Mouse (Mus musculus) G1E (cell line): ENCODE measurements around the gene Gm11084. TPM values are rescaled to one million over a fixed set of nuclear protein-coding genes. Genes with fewer than 3 reads are reported as not detected.

ENCODE experiments used
- ATAC-seq: 2 replicates; pipeline ENCODE4 v1.8.0; 2016; ENCODE audit warnings: mild to moderate bottlenecking; ENCODE audit not compliant: insufficient number of reproducible peaks, poor library complexity, low FRiP score, severe bottlenecking; ENCODE audit errors: extremely low read depth
- DNase-seq: peaks from one replicate; pipeline ENCODE4 v3.0.0; 2012; ENCODE audit warnings: low spot score
- H3K27me3 ChIP-seq: 2 replicates; pipeline ENCODE4 v1.6.1; 2012; ENCODE audit warnings: mild to moderate bottlenecking, low read length, inconsistent platforms; ENCODE audit not compliant: insufficient read depth
- H3K36me3 ChIP-seq: replicated peaks from 2 replicates; pipeline ENCODE3; 2012; ENCODE audit warnings: mild to moderate bottlenecking, inconsistent platforms
- H3K4me1 ChIP-seq: 2 replicates; pipeline ENCODE4 v1.6.1; 2012; ENCODE audit warnings: low read depth, low read length, inconsistent platforms, mixed read lengths; ENCODE audit not compliant: insufficient read depth
- H3K4me3 ChIP-seq: 2 replicates; pipeline ENCODE4 v1.5.1; 2012; ENCODE audit warnings: low read depth, mild to moderate bottlenecking, inconsistent platforms, low read length, moderate library complexity, mixed read lengths
- H3K9me3 ChIP-seq: replicated peaks from 2 replicates; pipeline ENCODE4 v1.6.1; 2012; ENCODE audit warnings: inconsistent platforms
- CTCF ChIP-seq: IDR thresholded peaks from 2 replicates; pipeline ENCODE4 v1.5.1; 2012; ENCODE audit warnings: low read depth, low read length, inconsistent platforms, mixed read lengths
- GATA1 ChIP-seq: IDR thresholded peaks from 2 replicates; pipeline ENCODE4 v1.6.1; 2012; ENCODE audit warnings: borderline replicate concordance, low read length, inconsistent platforms, mixed read lengths
- GATA2 ChIP-seq: IDR thresholded peaks from 2 replicates; pipeline ENCODE4 v1.6.1; 2012; ENCODE audit warnings: low read depth, low read length, inconsistent platforms, borderline replicate concordance
- POLR2AphosphoS5 ChIP-seq: IDR thresholded peaks from 2 replicates; pipeline ENCODE4 v1.6.1; 2012; ENCODE audit warnings: low read depth, low read length, inconsistent platforms; ENCODE audit not compliant: insufficient replicate concordance
- TAL1 ChIP-seq: conservative IDR thresholded peaks from 2 replicates; pipeline ENCODE4 v1.6.1; 2012; ENCODE audit warnings: low read depth, low read length, inconsistent platforms, mixed read lengths
- polyA plus RNA-seq: library from polyadenylated mRNA; stranded (reverse); fragments of >175 nt; gene quantifications from 2 replicates; pipeline ENCODE4 v1.2.3, GENCODE M21; 2012
- total RNA-seq, 2 experiments: library from RNA; stranded (forward) in 1 of 2; stranded (reverse) in 1 of 2; fragments of 200-1000 nt in 1 of 2; fragments of >200 nt in 1 of 2; fragmentation: Nextera tagmentation in 1 of 2; gene quantifications; 2 replicates each; pipeline ENCODE4 v1.2.3; 2014 to 2017

Gene Gm11084
- total RNA-seq (2014; fragmentation: Nextera tagmentation) (not detected in 2 replicates), total RNA-seq (2017) (not detected in 2 replicates), polyA plus RNA-seq (not detected in 2 replicates)

GRCm38 (mm10) chr2:72986616-72987015 lies at the start of gene Gm11084:
Gene Gm11084 (minus strand): TSS chr2:72986716.
- H3K36me3 ChIP-seq = peaks cover 2% of the 10 kb centered on the region
- H3K4me3 ChIP-seq = no peak within 1 kb of the TSS
- ATAC-seq (no peak), DNase-seq (no peak)
- H3K27me3 ChIP-seq = no peaks in the 10 kb centered on the region
- no peak for TF ChIP-seq POLR2AphosphoS5
- no peak for TF ChIP-seq GATA1
- no peak for TF ChIP-seq CTCF
- no peak for TF ChIP-seq TAL1
- no peak for TF ChIP-seq GATA2
- H3K9me3 ChIP-seq = peaks cover 10% of the 10 kb centered on the region
- peaks cover 11% of the 10 kb centered on the region for H3K4me1 ChIP-seq

- peaks cover 2% of the 10 kb centered on the region; the same call in 1 of the 2 replicates for H3K9me3 ChIP-seq
- H3K4me3 ChIP-seq = no peak overlapping the region
- no peaks in the 10 kb centered on the region for H3K36me3 ChIP-seq
- no peak for TF ChIP-seq POLR2AphosphoS5
- no peak for TF ChIP-seq GATA1
- no peak for TF ChIP-seq CTCF
- TF ChIP-seq GATA2 = no peak
- TF ChIP-seq TAL1 = no peak
- peaks cover 11% of the 10 kb centered on the region for H3K27me3 ChIP-seq
- DNase-seq (no peak), ATAC-seq (no peak)
- peaks cover 10% of the 10 kb centered on the region; the same call in 1 of the 2 replicates for H3K4me1 ChIP-seq
These were observed 44.8 kb upstream of the Gm11084 start for GRCm38 (mm10) chr2:73031061-73032055.

- no peak for DNase-seq
- Histone ChIP-seq H3K36me3 (no peaks in the 10 kb centered on the region), H3K4me1 (peaks cover 10% of the 10 kb centered on the region; the same call in 1 of the 2 replicates), H3K4me3 (no peak overlapping the region), H3K9me3 (peaks cover 2% of the 10 kb centered on the region; the same call in 1 of the 2 replicates), H3K27me3 (peaks cover 5% of the 10 kb centered on the region)
- TF ChIP-seq GATA1 (no peak), TAL1 (no peak), GATA2 (no peak), POLR2AphosphoS5 (no peak), CTCF (no peak)
- no peak for ATAC-seq
These were observed 43.3 kb upstream of the Gm11084 start for GRCm38 (mm10) chr2:73029846-73030245.

GRCm38 (mm10) chr2:73028019-73028418 lies 41.5 kb upstream of the Gm11084 start:
- Histone ChIP-seq H3K27me3 (no peaks in the 10 kb centered on the region), H3K4me1 (peaks cover 20% of the 10 kb centered on the region), H3K4me3 (no peak overlapping the region), H3K36me3 (no peaks in the 10 kb centered on the region), H3K9me3 (peaks cover 2% of the 10 kb centered on the region; the same call in 1 of the 2 replicates)
- ATAC-seq (peak; percentile 22; the same call in 1 of the 2 replicates), DNase-seq (no peak)
- no peak for TF ChIP-seq TAL1
- TF ChIP-seq POLR2AphosphoS5 = no peak
- TF ChIP-seq GATA2 = no peak
- no peak for TF ChIP-seq GATA1
- no peak for TF ChIP-seq CTCF

GRCm38 (mm10) chr2:73027126-73027525 lies 40.6 kb upstream of the Gm11084 start:
- Histone ChIP-seq H3K4me1 (peaks cover 20% of the 10 kb centered on the region), H3K27me3 (no peaks in the 10 kb centered on the region), H3K36me3 (no peaks in the 10 kb centered on the region), H3K4me3 (no peak overlapping the region), H3K9me3 (peaks cover 2% of the 10 kb centered on the region; the same call in 1 of the 2 replicates)
- ATAC-seq = no peak
- TF ChIP-seq GATA2 = no peak
- no peak for TF ChIP-seq CTCF
- no peak for TF ChIP-seq POLR2AphosphoS5
- no peak for TF ChIP-seq GATA1
- no peak for TF ChIP-seq TAL1
- no peak for DNase-seq

- no peaks in the 10 kb centered on the region for H3K36me3 ChIP-seq
- ATAC-seq = peak; percentile 75
- no peak overlapping the region; the same call in 1 of the 2 replicates for H3K4me3 ChIP-seq
- DNase-seq = peak; percentile 65
- H3K4me1 ChIP-seq = peaks cover 21% of the 10 kb centered on the region
- peaks cover 10% of the 10 kb centered on the region for H3K27me3 ChIP-seq
- H3K9me3 ChIP-seq = no peaks in the 10 kb centered on the region
- no peak for TF ChIP-seq TAL1
- no peak for TF ChIP-seq POLR2AphosphoS5
- TF ChIP-seq GATA1 = no peak
- no peak for TF ChIP-seq GATA2
- no peak for TF ChIP-seq CTCF
These were observed 37.3 kb upstream of the Gm11084 start for GRCm38 (mm10) chr2:73023803-73024202.
